Mouse (Mus musculus) lung, adult 18-20 months (tissue): ENCODE measurements around the gene Sult6b2.

ENCODE experiments used
- DNase-seq, 2 experiments: peaks; one replicate each; pipeline ENCODE4 v3.0.0; 2022; ENCODE audit warnings: mixed read lengths in 2 of 2

The Sult6b2 gene

DNA sequence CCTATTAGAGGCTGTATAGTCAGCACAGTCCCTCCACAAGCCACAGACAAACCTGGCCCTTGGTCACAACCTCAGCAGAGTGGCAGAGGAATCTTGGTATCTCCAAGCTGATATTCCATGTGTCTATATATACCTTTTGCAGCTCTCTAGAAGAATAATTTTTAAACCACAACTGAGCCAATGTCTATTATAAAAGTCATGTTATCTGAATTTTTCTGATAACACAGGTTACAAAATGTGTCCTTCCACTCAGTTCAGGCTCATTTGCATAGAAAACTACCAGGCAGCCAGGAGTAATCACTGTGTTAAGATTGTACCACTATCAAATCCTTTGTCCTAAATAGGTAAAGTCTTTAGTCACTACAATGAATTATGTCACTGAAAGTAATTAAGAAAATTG, at the start of gene Sult6b2:
Gene Sult6b2 (minus strand): TSS at position 101 of the 400 bp plus-strand sequence.
- DNase-seq: no peak

DNA sequence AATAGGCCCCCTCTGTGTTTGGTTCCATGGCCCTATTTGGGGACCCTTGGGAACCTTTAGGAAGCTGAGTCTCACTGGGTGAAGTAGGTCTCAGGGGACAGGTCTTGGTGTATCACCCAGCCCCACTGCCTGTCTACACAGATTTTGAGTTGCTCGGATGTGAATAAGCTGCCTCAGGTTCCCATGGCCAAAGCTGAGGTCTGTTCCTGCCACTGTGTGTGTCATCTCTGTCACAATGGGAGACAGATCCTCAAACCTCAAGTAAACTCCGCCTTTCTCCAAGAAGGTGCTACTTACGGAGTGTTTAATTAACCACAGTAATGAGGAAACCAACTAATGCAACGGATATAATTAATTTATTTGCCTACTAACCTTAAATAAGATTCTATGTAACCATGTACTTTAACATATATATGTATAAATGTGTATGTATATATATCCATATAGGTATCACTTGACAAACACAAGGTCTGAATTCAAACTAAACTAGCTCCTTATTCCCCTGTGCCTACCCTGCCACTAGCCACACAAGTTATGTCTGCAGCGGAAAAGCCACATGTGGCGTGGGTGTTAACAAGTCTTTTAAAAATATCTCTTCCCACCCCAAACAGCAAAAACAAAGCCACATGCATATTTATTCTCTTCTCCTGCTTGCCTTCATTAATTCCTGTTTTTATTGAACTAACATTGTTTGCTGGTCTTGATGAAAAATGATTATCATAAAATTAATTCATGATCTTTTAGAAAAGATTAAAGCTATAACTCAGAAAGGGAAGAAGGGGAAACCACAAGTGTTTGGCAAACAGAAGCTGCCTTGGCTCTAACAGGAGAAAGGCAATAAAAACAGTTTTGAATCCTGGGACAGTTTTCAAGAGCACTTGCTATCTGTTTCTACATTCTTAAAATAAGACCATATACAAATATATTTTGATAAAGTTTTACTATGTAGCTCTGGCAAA, 48.4 kb upstream of the Sult6b2 start:
- no peak for DNase-seq

DNA sequence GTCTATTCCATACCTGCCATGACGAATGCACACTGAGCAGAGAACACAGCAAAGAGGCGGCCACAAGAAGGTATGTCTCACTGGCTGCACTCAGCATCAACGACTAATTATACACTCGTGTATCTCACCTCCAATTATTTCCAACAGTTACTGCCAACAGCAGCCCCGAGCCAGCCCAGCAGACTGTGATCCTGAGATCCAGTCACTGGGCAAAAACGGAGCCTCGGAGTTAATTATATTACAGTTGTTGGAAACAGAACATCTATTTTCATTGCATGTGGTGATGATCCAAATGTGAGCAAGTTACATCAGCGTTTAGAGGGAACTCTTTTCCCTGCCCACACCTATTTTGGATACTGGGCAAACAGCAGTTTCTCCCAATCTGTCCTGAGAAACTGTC, 46.1 kb upstream of the Sult6b2 start:
- DNase-seq: no peak

DNA sequence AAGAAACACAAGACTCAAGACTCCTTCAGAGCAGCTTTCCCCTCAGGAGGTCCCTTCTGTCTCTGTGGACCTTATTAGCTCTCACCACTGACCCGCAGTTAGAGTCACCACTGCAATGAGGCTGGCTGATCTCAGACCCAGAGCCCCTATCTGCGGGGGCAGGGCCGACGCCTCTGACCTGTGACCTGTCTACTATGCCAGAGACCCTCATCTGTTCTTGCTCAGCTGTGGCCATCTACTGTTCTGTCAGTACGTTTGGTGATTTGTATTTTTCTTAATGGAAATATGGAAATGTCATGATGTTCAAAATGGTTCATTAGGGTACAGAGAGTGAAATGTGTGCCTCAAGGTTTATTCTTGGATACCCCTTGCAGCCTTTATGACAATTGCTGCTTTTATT, 45.0 kb upstream of the Sult6b2 start:
- no peak for DNase-seq

DNA sequence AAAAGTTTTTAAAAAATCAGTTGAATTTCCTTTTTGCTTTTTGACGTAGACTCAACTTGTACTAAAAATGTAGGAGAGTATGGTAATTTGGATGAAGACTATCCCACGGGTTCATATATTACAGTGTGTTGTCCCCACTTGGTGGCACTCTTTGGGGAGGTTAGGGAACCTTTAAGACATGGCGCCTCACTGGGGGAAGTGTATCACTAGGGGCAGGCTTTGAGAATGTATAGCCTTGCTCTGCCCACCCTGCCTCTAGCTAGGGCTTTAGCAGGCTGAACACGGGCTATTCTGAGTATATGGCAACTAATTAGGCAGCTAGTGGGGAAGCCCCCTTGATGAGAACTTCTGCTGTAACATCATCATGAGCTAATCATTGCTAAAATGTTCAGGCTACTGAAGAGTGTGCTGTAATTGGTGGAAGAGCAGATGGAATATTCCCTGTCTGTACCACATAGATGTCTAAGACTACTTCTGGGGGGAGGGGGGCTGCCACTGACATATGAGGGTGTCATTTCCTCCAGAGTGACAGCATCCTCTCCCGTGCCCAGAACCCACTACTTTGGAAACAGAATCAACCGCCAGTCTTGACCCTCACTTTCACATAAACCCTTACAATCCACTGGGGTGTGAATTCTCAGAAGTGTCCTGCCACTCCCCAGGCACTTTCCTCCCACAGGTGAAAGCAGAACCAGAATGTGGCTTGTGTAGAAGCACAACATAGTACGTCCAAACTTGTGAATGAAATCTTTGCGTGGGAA, 43.8 kb upstream of the Sult6b2 start:
- no peak for DNase-seq

DNA sequence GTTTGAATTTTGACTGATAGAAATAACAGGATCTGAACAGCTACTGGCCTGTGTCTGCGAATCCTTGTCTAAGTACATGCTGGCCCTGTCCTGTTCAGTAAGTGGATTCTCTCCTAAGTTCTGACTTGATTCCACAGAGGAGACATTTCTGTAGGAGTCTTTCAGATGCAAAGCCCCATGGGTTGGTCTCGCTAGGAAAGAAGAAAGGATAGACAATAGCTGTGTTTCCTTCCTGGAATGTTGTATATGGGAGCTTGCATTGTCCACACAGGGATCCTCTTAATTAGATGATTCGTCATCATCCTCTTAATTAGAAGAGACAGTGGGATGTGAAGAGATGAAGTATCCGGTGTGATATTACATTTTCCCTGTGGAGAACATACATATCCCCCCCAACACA, 42.6 kb upstream of the Sult6b2 start:
- no peak for DNase-seq

DNA sequence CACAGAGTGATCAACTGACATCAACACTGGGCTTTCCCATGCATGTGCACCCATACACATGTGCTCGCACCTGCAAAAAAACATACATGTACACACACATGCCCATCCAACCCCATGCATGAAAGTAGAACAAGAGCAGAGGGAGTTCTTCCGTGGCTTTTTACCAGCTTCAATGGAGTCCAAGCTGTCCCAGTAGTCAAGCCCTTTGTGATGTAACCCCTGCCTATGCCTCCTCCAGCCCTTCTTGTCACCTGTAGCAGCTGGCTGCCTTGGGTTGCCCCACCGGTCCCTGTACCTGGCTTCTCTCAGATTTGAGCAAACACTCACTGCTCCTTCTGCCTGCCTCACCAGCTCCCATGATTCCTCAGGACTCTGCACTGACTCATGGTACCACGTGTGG, 40.8 kb upstream of the Sult6b2 start:
- no peak for DNase-seq

DNA sequence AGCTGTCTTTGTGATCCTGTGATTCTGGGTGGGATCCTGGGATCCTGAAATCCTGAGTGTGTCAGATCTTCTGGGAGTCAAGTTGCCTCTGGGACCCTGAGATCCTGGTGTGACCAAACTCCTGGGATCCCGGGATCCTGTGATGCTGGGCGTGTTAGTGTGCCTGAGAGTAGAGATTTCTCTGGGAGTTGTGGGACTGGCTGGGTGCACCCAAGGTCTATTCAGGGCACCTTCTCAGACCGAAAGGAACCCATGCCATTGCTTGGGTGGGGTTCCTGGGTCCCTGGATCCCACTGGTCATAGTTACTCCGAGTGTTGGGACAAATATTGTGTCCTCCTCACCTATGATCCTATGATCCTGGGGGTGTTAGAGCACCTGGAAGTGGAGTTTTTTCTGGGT, 39.8 kb upstream of the Sult6b2 start:
- no peak for DNase-seq

DNA sequence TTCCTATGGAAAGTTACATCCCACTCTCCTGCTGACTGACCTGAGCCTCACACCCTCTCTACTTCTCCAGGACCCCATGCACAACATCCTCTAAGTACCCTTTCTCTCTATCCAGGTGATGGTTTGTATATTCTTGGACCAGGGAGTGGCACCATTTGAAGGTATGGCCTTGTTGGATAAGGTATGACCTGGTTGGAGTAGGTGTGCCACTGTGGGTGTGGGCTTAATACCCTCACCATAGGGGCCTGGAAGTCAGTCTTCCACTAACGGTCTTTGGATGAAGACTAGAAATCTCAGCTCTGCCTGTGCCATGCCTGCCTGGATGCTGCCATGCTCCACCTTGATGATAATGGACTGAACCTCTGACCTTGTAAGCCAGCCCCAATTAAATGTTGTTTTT, 34.2 kb upstream of the Sult6b2 start:
- no peak for DNase-seq

DNA sequence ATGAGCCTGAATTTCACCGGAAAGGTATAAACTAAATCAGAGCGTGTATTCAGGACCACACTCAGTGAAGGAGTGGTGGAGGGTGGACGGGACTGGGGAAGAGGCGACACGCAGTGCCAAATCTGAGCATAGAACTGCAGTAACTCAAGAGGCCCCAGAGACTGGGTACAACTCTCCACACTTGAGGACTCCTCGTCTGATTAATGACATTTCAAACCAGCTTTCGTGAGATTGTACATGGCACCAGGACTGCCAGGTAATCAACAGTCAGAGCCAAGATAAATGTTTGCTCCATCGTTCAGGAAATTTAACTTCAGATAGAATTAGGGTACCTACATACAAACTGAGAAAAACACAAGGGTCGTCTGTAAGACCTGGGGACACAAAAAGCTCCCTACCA, 33.0 kb upstream of the Sult6b2 start:
- no peak for DNase-seq

DNA sequence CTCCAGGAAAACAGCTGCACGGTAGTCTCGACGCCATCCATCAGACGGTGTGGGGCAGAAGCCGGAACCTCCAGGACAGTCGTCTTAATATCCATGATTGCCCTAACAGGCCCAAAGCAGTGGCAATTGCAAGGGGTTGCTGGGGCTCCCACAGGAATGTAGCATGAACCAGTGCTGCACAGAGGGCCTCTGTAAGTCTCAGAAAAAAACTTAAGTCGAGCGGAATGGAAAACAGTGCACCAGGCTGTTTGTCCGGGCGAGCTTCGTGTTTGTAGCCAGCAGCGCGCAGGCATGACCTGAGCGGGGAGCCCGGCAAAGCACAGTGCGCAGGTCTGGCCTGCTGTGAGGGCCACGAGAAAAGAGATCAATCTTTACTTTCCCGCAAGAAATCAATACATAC, 31.4 kb upstream of the Sult6b2 start:
- DNase-seq: no peak

DNA sequence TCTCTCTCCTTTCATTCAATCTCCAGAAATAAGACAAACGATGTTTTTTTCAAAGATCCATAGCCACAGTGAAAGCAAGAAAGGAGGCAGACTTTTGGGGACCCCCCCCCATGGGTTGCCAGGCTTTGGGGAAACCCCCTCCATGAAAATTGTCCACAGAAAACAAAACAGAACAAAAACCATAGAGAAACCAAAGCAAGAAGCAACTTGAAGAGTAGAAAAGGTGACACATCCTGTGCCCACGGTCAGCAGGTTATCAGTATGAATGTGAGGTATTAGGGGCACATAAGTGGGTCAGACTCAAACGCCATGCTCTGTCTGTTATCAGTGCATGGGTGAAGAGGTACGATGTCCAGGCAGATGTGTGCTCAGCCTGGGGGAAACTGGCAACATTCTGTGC, 30.6 kb upstream of the Sult6b2 start:
- no peak for DNase-seq

DNA sequence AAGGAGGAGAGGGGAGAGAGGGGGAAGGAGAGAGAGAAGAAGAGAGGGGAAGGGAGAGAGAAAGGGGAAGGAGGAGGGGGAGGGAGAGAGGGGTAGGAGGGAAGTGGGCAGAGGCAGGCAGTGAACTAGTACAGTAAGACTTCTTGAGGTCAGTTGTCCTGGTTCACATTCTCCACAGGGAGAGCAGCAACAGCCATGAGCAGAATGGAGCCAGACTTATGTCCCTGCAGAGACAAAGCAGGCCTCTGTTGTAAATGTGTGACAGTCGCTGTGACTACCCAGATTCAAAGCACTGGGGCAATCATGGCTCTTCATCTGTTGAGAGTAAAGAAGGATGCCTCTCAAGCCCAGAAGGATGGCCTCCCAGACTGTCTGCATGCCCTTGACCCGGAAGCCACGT, 27.4 kb upstream of the Sult6b2 start:
- no peak for DNase-seq

DNA sequence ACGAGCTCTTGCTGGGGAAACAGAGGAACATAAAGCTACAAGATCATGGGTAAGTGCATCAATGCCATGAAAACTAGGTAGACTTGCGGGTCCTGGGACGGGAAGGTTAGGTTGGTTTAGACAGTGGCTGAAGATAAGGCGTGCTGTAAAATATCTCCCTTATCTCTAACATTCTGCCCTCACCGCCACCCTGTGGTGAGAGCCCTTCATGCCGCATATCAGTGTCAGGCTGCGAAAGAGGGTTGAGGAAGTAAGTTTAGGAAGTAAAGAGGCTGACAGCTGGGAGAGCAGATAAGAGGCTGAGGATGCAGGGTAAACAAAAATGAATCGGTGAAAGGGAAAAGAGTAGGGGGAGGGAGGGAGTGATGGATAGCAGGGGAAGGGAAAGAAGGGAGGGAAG, 26.9 kb upstream of the Sult6b2 start:
- DNase-seq: no peak

DNA sequence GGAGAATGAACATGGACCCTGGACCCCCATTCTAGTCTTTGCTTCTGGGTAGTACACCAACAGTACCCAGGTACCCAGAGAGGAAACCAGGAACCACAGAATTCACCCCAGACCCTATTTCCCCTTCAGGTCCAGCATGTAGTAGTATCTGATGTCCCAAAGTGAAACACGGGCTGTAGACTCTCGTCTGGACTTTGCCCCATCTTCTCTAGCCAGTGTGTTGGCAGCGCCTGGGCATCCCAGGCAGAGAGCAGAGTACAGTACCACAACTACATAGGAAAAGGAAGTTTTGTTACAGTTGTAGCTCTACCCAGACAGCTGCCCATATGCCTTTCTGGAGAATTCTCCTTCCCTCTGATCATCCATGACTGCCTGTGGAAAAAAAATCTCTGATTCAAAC, 25.9 kb upstream of the Sult6b2 start:
- no peak for DNase-seq

DNA sequence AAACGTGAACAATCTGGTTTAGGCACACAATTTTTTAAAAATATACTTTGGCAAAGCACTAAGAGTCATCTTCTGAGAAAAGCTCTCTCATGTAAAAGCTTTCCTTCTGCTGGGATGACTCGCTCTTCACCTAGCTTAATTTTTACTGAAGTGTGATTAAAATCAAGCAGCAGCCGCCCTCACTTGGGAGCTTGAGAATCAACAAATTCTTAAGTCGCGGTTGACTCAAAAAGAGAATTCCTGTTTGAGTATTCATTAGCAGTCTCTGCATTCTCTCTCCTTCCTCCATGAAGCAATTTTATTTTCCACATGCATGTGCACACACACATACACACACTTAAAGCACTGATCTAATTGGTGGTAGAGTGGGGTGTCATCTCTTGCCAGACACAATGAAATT, 21.1 kb upstream of the Sult6b2 start:
- no peak for DNase-seq

DNA sequence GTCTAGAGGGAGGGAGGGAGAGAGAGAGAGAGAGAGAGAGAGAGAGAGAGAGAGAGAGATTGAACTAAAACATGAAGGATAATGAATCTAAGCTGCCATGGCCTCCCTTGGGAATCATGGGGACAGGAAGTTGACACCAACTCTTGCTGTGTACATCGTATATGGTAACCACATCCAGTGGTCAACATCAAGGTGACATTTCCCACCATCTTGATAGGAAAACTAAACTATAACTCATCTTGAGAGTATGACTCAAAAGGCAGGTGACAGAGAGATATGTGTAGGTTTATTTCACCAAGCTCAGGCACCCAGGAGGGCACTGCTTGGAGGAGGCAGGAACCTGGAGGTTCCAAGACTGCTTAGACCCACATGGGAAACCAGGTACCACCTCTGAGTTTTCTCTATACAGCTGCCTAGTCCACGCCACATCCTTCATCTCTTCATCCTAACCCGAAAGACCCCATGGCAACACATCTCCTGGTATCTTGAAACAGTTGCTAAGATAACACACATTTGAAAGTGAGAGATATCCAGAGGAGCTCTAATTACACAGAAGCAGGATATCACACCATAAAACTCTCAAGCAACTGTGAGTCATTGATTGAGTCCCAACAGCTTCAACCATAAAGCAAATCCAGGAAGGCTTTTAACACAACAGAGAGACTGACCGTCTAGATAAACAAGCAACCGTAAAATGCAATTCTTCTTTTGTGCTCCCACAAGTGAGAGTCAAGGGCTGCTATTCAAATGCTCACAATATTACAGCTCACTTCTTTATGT, 18.9 kb upstream of the Sult6b2 start:
- DNase-seq: no peak

DNA sequence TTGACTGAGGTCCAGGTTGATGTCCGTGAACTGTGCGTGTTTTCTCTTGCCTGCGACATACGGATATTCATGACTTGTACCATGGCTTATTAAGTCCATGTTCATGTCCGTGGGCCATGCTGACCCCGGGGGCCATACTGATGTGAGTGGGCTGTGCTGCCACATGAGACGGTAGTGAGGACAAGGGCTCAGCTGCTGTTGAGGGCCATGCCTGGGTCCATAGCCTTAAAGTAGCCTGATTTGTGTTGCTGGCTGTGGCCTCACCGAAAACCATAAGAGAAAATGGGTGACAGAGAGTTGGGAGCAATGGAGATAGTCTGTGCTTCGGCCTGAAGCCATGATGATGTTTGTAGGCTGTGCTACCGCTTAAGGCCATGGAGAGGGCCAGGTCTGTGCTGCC, 14.0 kb upstream of the Sult6b2 start:
- no peak for DNase-seq

DNA sequence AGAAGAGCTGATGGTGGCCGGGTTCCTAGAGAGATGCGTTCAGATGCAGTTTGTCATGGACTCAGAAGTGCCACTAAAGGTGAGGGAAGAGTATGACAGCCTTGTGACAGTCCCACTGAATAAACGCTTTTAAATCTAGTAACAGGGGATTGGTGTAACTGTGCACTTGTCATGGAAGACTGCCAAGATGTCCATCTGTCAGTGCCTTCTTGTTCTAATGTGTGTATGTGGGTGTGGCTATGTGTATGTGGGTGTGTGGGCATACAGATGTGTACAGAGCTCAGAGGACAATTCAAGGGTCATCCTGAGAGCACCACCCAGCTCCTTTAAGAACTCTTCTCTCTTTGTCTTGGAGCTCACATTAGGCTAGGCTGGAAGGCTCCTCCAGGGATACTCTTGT, 11.2 kb upstream of the Sult6b2 start:
- no peak for DNase-seq

DNA sequence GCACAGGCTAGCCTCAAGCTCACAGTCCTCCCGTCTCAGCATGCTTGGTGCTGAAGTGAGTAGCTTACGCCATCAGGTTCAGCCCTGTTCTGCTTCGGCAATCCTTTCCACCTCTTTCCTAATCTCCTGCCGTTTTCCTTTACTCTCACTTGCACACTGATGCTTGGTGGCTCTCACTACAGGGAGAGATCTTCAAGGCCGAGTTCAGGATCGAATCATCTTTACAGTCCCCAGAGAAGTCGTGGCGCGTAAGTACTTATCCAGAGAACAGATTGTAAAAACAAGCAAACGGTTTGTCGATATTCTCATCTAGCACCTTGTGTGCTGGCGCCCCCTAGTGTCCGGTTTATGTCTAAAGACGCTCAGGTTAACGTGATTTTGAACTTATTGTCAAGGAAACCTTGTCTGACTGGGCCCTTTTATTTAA, 10.2 kb upstream of the Sult6b2 start:
- DNase-seq: peak; percentile 72 to 76

DNA sequence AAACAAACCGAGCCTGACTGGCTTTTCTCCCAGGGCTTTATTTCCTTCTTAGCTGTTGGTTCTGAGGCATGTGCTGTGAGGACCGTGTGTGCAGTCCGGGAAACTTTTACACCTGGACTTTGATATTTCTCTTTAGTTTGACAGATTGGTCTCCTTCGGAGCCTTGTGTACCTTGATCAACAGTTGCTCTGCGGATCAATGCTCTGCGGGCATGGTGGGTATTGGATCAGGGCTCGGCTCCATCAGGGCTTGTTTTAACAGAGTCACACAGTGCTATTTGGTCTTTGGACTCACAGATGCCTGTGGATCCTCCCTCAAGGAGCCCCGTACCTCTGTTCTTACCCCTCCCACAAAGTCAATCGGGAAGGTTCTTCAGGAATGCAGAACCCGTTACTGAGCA, 9.7 kb upstream of the Sult6b2 start:
- no peak for DNase-seq

DNA sequence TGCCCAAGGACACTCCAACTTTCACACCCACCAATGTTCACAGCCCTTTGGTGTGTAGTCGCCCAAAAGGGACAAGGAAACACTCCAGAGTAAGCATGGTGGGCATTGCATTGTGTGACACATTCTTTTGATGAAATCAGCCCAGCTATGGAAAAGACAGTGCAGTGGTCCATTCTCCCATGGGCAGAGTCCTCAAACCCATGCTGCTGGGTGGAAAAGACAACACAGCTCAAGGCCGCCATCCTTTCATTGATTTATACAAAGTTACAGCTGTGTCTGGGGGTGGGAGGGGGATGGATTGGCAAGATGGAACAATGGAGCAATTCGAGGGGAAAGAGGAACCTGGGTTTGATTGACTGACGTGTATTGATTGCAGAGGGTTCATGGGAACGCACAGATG, 8.7 kb upstream of the Sult6b2 start:
- no peak for DNase-seq

DNA sequence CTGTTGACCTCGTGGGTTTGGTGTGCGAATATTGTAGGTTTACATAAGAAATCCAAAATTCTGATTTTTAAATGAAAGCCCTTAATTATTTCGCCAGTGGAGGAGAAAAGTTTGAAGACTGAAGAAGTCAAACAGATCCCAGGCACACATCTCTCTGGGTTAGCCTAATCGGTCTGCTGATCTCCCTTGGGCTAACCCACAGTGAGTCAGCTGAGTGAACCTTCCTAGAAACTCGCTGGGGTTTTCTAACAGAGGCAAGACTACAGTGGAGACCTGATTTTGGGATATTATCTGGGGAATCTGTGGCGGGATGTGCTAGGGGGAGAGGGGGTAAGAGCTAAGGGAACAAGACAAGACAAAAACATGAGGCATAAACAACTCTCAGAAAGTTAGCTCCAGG, 5.9 kb upstream of the Sult6b2 start:
- no peak for DNase-seq
